Mouse (Mus musculus): ENCODE measurements at regions not wholly inside any gene's neighbourhood (a gene's known extent, or its start where the extent isn't known, plus 50 kb on each side); places are given as distances from the start of the nearest gene placed in this dataset.
"Not testable (repeated sequence)": the region's sequence is repeated elsewhere in the genome, so short reads cannot be mapped to it uniquely, and the experiment has no call there.

DNA sequence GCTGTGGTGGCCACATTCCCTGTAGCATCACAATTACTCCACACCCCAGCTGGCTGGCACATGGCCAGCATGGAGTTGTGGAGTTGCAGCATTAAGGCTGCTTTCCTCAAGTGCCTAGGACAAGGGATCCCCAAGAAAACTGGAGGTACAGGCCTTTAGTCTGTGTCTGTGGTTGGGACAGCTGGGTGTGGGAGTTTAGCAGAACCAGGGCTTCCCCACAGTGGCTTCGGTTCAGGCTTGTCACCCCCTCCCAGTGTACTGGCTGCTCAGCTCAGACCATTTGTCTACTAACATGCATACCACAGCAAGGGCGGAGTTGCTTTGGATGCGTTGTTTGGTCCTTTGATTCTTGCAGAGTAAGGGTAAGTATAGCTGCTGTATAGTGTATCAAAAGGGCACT, 79.1 kb upstream of the Neurl1b start:
- DNase-seq (ENCODE audit: low spot score) = no peak

DNA sequence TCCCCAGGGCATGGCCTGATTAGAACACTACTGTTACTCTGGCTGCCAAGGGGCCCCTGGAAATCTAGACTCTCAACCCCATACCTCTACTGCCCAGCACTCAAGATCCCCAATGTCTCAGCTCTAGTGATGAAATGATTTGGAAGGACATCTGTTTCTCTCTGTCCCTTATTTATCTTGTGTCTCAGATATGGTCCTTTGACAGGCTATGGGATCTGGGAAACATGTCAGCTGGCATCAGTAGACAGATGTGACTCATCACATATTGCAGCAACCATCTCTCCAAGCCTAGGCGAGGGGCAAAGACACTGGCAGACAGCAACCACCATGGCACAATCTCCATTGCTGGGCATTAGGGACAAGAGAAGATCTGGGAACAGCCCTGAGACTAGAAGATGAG, 78.6 kb upstream of the Neurl1b start:
- no peak for DNase-seq (ENCODE audit: low spot score)

GRCm38 (mm10) chr17:26337106-26337505, 77.5 kb upstream of the Neurl1b start:
- no peak for DNase-seq (ENCODE audit: low spot score)

DNA sequence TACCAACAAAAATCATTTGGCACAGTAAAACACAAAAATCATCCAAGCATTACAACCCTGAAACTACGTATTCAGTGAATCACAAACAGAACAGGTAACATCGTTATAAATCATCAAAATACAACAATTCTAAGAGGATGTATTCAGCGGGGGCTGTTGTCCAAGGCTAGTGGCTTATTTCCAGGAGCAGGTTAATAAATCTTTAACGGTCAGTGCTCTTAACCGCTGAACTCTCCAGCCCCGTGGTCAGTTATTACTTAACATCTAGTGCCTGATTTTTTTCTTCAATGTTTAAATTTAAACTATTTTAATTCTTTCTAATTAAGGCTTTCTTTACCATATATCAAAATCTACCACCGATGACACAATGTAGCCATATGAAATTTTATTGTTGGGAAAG, 69.2 kb upstream of the Neurl1b start:
- not testable (repeated sequence) for DNase-seq (ENCODE audit: low spot score)

DNA sequence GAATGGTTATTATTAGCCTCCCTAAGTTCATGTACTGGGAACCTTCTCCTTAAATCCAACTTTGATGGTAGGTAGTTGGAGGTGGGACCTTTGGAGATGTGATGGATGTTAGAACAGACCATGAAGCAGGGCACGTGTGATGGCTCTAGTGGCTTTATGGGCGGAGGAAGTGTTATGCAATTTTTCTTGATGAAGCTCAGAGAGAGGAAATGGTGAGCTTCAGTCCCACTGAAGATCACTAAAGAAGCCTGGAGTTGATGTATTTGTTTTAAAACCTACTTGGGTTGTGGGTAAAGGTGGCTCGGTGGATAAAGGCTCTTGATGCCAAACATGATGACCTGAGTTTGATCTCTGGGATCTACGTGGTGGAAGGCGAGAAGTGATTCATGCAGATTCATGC, 66.5 kb upstream of the Neurl1b start:
- DNase-seq (ENCODE audit: low spot score) = no peak

DNA sequence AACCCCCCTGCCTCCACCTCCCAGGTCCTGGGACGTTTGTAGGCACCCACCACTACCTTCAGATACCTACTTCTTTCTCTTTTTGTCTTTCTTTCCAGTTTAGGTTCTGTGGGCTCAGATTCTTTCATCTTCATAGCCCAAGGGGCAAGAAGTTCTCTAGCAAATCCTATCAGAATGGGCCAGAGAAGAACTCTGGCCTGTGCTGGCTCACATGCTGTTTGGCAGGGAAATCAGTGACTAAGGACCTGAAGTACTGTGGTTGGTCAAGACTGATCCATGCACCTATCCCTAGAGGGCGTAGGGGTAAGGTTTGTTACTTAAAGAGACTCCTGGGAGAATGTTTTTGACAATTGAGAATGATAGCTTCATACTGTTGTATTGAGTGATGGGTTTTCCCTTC, 64.9 kb upstream of the Neurl1b start:
- DNase-seq (ENCODE audit: low spot score) = no peak

DNA sequence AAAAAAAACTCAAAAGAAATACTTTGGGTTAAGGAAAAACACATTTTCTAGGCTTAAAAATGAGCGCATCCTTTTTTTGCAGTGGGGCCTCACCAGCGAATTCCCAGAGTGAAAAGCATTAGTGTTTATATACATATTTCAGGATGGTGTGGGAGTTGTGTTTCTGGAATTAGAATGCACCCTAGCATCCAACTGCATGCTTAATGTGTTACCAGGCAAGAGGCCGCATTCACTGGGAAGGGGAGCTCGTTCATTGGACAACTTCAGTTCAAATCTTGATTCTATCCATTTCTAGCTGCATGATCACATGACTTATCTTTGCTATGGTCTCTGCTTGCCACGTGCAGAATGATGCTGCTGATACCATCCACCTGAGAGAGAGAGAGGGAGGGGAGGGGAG, 64.4 kb upstream of the Neurl1b start:
- no peak for DNase-seq (ENCODE audit: low spot score)

DNA sequence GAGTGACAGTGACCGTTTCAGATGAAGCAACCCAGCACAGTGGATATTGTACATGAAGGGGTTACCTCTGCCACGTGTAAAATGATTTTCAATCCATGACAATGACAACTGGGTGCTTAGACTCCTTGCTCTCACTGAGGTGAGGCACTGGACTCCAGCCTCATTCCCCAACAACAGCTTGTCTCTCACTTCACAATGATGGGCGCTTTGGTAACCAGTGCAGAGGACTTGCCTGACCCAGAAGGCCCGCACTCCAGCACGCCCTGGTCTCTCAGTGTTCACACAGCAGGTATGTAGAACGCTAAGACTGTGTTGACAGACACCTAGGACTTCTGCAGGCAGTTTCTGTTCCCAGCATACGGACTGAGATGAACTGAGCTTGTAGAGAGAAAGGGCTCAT, 62.6 kb upstream of the Neurl1b start:
- no peak for DNase-seq (ENCODE audit: low spot score)

GRCm38 (mm10) chr17:26352712-26353111, 61.9 kb upstream of the Neurl1b start:
- DNase-seq (ENCODE audit: low spot score) = no peak

- no peak for DNase-seq (ENCODE audit: low spot score)
Observed at GRCm38 (mm10) chr17:26354431-26354830, 60.2 kb upstream of the Neurl1b start.

- no peak for DNase-seq (ENCODE audit: low spot score)
Observed at GRCm38 (mm10) chr17:26355301-26355700, 59.3 kb upstream of the Neurl1b start.

DNA sequence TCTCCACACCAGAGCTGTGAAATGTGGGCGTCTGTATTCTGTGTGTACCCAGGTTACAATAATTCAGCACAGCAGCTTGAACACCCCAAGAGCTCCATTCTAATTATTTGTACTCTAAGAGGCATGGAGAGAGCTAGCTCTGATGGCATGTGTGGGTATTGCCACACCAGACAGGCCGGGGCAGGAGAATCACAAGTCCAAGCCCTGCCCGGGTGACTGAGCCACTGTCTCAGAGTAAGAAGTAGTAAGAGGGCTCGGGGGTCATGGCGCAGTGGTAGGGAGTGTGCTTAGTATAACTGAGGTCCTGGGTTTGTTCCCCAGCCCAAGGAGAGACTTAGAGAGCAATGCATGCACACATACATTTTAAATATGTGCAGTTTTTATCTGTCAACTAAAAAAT, 57.7 kb upstream of the Neurl1b start:
- DNase-seq (ENCODE audit: low spot score) = no peak

DNA sequence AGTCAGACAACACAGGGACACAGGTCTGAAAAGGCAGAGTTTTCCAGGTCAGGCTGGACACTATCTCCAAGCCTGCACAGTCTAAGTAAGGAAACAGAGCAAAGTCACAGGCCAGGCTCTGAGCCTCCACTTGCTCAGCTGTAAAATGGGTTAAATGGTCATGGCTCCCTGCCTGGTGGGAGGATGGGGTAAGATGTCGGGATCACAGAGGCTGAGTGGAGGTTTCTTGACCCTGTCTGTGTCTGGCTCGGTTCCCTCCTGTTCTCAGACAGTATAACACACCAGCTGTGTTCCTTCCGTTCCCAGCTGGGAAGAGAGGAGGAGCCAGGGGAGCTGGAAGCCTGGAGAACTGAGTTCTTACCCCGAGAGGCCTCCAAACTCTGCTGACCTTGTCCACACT, 56.8 kb upstream of the Neurl1b start:
- peak; percentile 46 for DNase-seq (ENCODE audit: low spot score)

GRCm38 (mm10) chr17:26360711-26361110, 53.9 kb upstream of the Neurl1b start:
- no peak for DNase-seq (ENCODE audit: low spot score)

DNA sequence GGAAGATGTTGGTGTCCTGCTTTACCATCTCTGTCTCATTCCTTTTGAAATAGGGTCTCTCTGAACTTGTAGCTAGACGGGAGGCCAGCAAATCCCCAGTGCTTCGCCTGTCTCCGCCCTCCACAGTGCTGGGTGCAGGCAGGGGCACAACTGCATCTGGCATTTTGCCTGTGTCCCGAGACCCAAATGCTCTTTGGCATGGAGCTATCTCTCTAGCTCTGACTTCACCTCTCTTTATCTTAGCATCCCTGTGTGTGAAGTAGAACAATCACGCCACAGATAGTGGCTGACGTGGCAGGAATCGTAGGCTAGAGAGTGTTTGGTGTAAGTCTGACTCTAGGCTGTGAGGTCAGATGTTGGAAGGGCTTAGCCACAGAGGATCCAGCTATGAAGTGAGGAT, 53.2 kb upstream of the Neurl1b start:
- no peak for DNase-seq (ENCODE audit: low spot score)

DNA sequence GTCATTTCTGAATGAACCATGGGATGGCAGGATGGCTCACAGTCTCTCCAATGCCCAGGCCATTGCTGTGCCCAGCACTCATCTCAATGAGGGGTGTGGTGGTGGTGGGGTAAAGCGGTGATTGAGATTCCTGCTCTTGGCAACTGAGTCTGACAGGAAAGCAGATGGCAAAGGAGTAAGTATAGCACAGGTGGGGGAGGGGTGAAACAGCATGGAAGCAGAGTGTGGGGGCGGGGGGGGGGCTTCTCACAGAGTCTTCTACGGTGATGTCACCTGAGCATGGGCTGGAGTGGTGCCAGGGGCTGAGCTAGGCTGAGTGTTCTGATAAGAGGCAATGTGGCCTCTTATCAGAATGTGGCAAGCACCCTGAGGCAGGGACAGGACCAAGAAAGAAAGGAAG, 52.6 kb upstream of the Neurl1b start:
- DNase-seq (ENCODE audit: low spot score) = peak; percentile 65

GRCm38 (mm10) chr17:26362586-26363361, 51.9 kb upstream of the Neurl1b start:
- DNase-seq (ENCODE audit: low spot score) = no peak

DNA sequence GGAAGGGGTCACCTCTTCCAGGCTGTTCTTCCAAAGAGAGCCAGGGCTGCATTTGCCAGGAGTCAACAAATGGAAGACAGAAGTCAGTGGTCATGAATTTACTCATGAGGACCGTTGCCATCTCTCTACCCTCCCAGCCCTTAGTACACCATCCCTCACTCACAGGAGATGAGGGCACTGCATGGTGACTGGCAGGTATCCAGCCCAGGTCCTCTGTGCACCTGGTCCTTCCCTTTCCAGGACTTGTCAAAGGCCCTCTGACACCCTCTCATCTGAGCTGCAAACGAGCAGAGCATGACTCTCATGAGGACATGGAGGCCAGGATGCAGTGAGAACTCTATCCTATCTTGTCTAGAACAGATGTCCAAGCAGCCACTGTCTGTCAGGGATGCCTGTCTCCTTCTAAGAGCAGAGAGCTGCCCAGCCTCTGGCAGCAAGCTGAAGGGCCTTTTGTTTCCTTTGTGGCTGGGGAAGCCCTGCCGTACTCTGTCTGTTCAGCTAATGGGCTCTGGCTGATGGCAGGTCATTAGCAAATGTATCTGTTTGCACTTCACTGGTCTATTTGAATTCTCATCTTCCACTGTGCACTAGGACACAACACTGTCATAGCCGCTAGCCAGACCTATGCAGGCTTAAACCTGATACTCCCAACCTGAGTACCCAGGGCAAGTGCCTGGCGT, 50.6 kb upstream of the Neurl1b start:
- no peak for DNase-seq (ENCODE audit: low spot score)

Measured in testis, postnatal 10 days (tissue).